Mouse (Mus musculus) right cerebral cortex, postnatal 14 days (tissue): ENCODE results near the gene Polrmt.
"Not testable (repeated sequence)": the region's sequence is repeated elsewhere in the genome, so short reads cannot be mapped to it uniquely, and the experiment has no call there.

Experiments
- DNase-seq: peaks from one replicate; pipeline ENCODE4 v3.0.0; 2022

Polrmt gene

GRCm38 (mm10) chr10:79774486-79775279 is 28.3 kb upstream of the Polrmt start:
- DNase-seq = no peak

DNA sequence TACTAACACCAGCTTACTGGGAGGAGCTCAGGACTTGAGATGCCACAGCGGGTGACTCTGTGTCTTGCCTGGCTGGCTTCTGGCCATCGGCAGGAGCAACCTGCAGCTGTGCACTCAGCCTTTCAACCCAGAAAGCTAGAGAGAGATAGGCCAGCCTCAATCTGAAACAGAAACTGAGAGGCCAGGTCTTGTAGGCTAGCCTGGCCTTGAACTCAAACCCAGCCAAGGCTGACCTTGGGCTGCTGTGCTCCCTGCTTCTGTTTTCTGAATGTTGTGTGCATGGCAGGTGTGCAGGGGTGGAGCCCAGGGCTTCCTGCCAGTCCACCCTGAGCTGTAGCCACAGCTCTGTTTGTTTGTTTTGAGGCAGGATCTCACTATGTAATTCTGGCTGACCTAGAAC is 26.8 kb upstream of the Polrmt start:
- no peak for DNase-seq

DNA sequence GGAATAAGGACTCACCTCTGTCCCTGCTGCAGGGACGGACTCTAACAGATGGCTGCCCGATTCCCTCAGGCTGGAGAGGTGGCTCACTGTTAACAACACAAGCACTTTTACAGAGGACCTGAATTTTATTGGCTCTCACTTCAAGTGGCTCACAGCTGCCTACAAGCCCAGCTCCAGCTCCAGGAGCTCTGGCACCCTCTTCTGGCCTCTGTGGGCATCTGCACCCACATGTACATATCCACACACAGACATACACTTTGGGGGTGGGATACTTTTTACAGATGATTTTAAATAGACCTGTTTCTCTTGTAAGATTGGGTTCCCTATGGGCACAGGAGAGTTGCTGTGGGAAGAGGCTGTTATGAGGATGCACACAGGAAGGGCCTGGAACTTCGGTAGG is 25.9 kb upstream of the Polrmt start:
- DNase-seq = no peak

DNA sequence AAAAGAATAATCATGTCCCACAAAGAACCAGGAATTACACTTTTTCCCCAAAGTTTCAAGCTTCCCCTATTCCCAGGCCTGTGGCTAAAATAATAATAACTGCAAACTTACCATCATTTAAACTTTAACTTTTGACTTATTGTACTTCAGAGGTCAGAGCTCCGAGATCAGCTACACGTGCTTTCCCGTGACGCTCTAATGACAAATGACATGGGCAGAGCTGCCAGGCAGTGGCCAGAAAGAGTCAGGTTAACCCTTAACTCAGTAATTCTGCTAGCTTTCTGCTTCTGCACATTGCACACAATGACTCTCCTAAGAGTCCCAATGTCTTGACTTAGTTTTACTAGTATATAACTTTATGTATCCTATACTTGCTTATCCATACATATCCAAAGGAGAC is 22.9 kb upstream of the Polrmt start:
- DNase-seq = no peak

- peak; percentile 70 for DNase-seq
These were observed 22.0 kb upstream of the Polrmt start for GRCm38 (mm10) chr10:79768400-79768799.

GRCm38 (mm10) chr10:79767372-79768244 is 21.2 kb upstream of the Polrmt start:
- DNase-seq = peak; percentile 97

DNA sequence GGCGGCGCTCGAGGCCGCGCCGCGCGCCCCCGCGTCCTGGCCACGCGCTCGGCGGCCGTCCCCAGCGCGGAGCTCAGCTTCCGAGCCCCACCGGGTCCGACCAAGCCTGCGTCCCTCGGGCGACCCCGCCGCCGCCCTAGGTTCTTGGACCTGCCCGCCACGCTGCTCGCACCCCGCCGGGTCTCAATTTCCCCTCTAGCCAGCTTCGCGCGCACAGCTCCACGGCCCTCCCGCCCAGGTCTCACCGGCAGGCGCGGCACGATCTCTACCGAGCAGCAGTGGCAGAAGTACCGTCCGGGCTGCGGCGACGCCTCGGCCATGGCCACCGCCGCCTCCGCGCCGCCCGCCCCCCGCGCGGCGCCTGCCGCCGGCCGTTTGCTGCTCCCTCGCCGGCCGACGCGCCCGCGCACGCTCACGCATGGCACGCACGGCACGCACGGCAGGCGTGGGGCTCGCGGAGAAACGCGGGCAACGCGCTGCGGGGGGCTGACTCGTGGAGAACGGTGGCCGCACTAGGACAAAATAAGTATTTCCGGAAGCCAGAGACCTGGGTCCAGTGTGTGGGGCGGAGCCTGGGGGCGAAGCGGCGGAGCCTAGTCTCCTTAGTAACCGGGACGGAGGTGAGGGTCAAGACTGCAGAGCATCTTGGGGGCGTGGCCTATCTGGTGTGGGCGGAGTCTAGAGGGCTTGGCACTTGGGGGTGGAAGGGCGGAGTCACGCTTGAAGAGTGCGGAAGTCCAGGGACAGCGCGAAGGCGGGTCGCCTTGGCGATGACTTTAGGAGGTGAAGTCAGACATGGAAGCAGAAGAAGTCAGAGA is 20.3 kb upstream of the Polrmt start, which contains the start of gene Rnf126:
Rnf126 (minus strand) TSS at position 445 of the 818 bp plus-strand sequence.
- peak; percentile 98 for DNase-seq

- peak; percentile 5 for DNase-seq
These were observed 19.7 kb upstream of the Polrmt start for GRCm38 (mm10) chr10:79766001-79766507.

DNA sequence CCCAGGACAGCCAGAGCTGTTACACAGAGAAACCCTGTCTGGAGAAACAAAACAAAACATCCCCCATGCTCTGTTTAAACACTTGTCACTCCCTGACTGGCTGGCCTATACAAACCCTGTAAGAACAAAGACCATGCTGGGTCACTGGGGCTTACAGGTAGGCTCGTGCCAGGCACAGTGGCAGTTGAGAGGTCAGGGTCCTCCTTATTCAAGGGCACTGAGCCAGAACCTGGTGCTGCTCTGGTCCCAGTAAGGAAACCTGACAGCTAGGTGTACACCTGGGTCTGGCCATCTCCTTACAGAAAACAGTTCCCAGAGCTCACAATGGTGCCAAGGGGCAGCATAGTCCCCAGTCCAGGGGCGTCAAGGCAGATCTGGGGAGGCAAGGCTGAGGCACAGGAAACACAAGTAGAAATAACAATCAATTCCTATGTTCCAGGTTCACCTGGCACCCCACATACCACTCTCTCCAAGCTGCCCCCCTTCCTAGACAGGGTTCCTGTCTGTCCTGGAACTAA is 18.9 kb upstream of the Polrmt start:
- DNase-seq = peak; percentile 4

DNA sequence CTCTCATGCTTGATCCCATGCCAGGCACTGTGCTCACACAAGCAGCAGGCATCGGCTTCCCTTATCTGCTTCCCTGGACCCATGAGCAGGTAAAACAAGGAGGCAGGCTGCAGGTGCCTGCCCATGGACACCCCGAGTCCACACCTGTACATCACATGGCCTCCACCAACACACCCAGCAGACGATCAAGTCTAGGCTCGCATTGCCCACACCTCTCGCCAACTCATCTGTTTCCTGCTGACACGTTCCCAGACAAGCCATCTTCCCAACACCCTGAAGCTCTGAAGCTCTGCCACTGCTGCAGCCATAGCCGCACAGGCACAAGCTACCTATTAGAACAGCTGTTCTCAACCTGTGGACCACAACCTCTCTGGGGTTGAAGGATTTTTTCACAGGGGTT is 17.9 kb upstream of the Polrmt start:
- DNase-seq = peak; percentile 8

GRCm38 (mm10) chr10:79762875-79763274 is 16.5 kb upstream of the Polrmt start:
- DNase-seq = no peak

GRCm38 (mm10) chr10:79760603-79761143 is 14.3 kb upstream of the Polrmt start:
- DNase-seq = peak; percentile 6

GRCm38 (mm10) chr10:79759675-79760074 is 13.3 kb upstream of the Polrmt start:
- DNase-seq = not testable (repeated sequence)

GRCm38 (mm10) chr10:79756660-79757059 is 10.3 kb upstream of the Polrmt start:
- DNase-seq = peak; percentile 17

- DNase-seq = peak; percentile 3
These were observed 9.5 kb upstream of the Polrmt start for GRCm38 (mm10) chr10:79755854-79756253.

GRCm38 (mm10) chr10:79754856-79755516 is 8.6 kb upstream of the Polrmt start, which contains the start of gene Fgf22:
TSS of gene Fgf22 (plus strand) at chr10:79755076.
- DNase-seq = peak; percentile 65

GRCm38 (mm10) chr10:79748496-79748895 is 2.1 kb upstream of the Polrmt start:
- DNase-seq = peak; percentile 4

- DNase-seq = peak; percentile 7
These were observed 382 bp upstream of the Polrmt start for GRCm38 (mm10) chr10:79746774-79747151.

GRCm38 (mm10) chr10:79745411-79745810 is 970 bp downstream of the Polrmt start:
- no peak for DNase-seq

DNA sequence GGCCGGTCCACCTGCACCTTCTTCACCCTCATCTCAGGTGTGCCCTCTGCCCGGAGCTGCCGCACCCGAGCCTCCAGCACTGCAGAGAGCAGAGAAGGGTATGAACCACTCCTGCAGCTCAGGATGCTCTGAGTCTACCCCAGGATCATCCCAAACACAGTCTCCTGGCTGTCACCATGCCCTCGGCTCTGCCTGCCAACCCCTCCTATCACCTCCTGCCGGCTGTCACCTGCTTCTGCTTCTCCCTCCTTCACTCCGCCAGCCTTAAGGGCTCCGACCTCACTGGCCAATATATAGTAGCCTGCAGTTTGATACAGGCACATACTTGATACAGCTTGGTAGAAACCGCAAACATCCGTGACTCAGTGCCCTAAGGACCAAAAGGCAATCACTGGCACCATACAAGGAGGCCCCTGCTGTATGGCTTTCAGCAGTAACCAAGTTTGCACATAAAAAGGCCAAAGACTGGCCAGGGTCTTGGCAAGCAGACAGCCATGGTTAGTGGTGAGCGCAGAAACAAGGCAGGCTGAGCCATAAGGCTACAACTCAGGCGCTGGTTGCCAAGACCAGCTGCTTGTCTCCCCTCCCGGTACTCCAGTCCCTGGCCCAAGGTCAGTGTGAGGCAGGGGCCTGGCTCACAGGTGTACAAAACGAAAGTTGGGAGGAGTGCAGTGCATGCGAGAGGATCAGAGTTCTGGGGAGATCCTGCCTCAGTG is 2.6 kb downstream of the Polrmt start:
- DNase-seq = no peak

- DNase-seq = no peak
These were observed 3.2 kb downstream of the Polrmt start for GRCm38 (mm10) chr10:79743161-79743560.
